35 mouse cellular contexts compared by ENCODE assay signal in the genomic region with DNA sequence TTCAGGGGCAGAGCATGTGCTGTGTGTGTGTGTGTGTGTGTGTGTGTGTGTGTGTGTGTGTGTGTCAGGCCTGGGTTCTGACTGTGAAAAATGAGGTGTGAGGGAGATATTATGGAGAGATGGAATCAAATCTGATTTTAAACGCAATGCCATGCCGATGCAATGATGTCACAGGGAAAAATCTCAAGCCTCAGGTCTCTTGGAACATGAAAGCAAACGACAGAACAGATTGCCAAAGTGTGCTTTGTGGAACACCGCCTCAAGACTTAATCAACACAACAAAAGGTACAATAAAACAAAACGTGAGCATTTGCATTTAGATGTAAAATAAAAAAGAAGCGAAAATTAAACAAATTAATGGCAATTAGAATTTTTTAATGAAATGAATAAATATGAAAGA. TPM values are rescaled to one million over a fixed set of nuclear protein-coding genes. Genes with fewer than 3 reads are reported as not detected.
"Had no signal": no experiment of that assay in that cellular context is flagged by ENCODE, and none has a peak within 500 bp of the region (broad histone marks: within the 10 kb centered on the region; RNA-seq: fewer than 3 reads in every experiment).

No protein-coding gene starts in this region.

- H3K9me3 ChIP-seq: heart, embryonic 15.5 days; hindbrain, embryonic 13.5 days; hindbrain, embryonic 15.5 days; limb, embryonic 15.5 days had no signal

- H3K27ac ChIP-seq: heart, adult 2 months; heart, embryonic 13.5 days; heart, embryonic 15.5 days; hindbrain, embryonic 13.5 days; hindbrain, embryonic 15.5 days; hindbrain, postnatal 0 days; kidney, postnatal 0 days; limb, embryonic 13.5 days; limb, embryonic 15.5 days had no signal

- ATAC-seq: intestine, embryonic 16.5 days had no signal

- H3K9ac ChIP-seq: heart, embryonic 13.5 days; heart, embryonic 15.5 days; hindbrain, embryonic 13.5 days; hindbrain, embryonic 15.5 days; limb, embryonic 13.5 days; limb, embryonic 15.5 days had no signal

- DNase-seq: gastrocnemius, postnatal 14 days; gastrocnemius, postnatal 36 days; heart, adult 11 months; heart, adult 2 months; heart, postnatal 14 days; heart, postnatal 36 days; kidney, adult 11 months; kidney, adult 2 months; kidney, postnatal 14 days; kidney, postnatal 36 days; layer of hippocampus, adult 9-11 months; layer of hippocampus, postnatal 36 days; left cerebral cortex, postnatal 4 days had no signal

- H3K36me3 ChIP-seq: heart, embryonic 13.5 days; heart, embryonic 15.5 days; hindbrain, embryonic 13.5 days; hindbrain, embryonic 15.5 days; limb, embryonic 13.5 days; limb, embryonic 15.5 days had no signal

- H3K4me3 ChIP-seq: heart, adult 2 months; heart, embryonic 13.5 days; heart, embryonic 15.5 days; hindbrain, embryonic 13.5 days; hindbrain, embryonic 15.5 days; limb, embryonic 13.5 days; limb, embryonic 15.5 days had no signal

- H3K27me3 ChIP-seq: heart, embryonic 13.5 days; heart, embryonic 15.5 days; hindbrain, embryonic 15.5 days; limb, embryonic 13.5 days; limb, embryonic 15.5 days had no signal

- H3K4me2 ChIP-seq: heart, embryonic 11.5 days; heart, embryonic 13.5 days; heart, embryonic 15.5 days; hindbrain, embryonic 13.5 days; hindbrain, embryonic 15.5 days; limb, embryonic 13.5 days; limb, embryonic 15.5 days had no signal

RNA-seq across cellular contexts. Expression of a gene that starts 16.8 kb away (rescaled TPM):
- total RNA-seq: gastrocnemius, adult 8-10 months; gastrocnemius, postnatal 14 days; gastrocnemius, postnatal 36 days; heart, adult 2 months; heart, postnatal 14 days; heart, postnatal 36 days; hematopoietic stem cell, adult 5-6 weeks; hindbrain, postnatal 0 days; layer of hippocampus, adult 18-20 months; layer of hippocampus, adult 8-10 months; layer of hippocampus, postnatal 14 days; layer of hippocampus, postnatal 36 days; left cerebral cortex, adult 18-20 months; left cerebral cortex, adult 8-10 months; left cerebral cortex, postnatal 10 days; left cerebral cortex, postnatal 25 days; left cerebral cortex, postnatal 4 days; liver, adult 2 months had no signal
- polyA plus RNA-seq: heart, postnatal 0 days; hindbrain, embryonic 11.5 days; hindbrain, embryonic 13.5 days; hindbrain, embryonic 15.5 days; hindbrain, postnatal 0 days; kidney, adult 2 months; liver, adult 2 months had no signal
